Mouse (Mus musculus): ENCODE results near the gene Dbndd2.

DNA sequence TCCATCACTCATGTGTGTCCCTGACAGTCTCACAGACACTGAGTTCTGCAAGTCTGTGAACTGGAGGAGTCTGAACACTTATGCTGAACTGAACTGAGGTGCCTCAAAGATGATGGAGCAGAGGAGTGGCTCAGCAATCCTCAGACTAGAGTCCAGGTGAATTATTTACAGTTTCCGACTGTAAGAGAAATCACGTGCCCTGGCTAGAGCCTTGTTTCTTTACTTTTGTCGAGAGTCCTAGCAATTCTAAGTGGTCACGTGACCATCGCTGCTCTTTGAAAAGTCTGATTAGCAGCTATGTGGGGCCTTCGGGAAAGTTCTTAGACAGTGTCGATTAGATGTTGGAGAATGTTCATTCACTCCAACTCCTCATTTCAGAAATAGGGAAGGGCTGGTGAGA, 28.0 kb upstream of the Dbndd2 start:
- TF ChIP-seq EP300 (IDR thresholded peaks at IDR 0.05; ENCODE audit: low read depth), result no peak
- TF ChIP-seq CTCF (IDR thresholded peaks at IDR 0.05; ENCODE audit: low read depth), result no peak

All from liver, embryonic 14.5 days (tissue).